Mouse (Mus musculus) cerebellum, postnatal 25 days (tissue): Measurements from ENCODE around the gene Madd.
A peak's percentile ranks its signal among the peaks of the same experiment; 100 is the strongest.

Experiments used
- DNase-seq, 2 experiments: peaks; one replicate each; pipeline ENCODE4 v3.0.0; 2021; ENCODE audit warnings: mixed read lengths in 2 of 2

Madd gene

GRCm38 (mm10) chr2:91183711-91184405 lies at the start of gene Madd:
Gene Madd, minus strand, starts transcription at chr2:91183837.
- no peak for DNase-seq

GRCm38 (mm10) chr2:91229735-91230134 lies 46.1 kb upstream of the Madd start:
- no peak for DNase-seq

- peak in 1 of 2 experiments; percentile 15 for DNase-seq
Observed at GRCm38 (mm10) chr2:91223614-91224013, 40.0 kb upstream of the Madd start.

DNA sequence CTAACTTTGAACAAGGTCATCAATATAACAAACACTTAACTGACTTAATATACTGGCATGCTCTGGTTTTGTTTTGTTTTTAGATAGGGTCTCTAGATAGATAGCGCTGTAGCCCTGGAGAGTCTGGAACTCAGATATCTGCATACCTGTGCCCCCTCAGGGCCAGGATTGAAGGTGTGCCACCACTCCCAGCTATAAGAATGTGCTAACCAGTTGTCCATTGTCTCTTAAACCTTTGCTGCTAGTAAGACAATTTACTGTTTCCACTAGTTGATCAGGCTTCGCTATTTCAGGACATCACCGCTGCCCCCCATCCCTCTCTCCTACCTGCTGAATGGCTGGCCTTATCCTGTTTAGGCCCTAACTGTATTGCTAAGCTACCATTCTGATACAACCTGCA lies 36.9 kb upstream of the Madd start:
- no peak for DNase-seq

DNA sequence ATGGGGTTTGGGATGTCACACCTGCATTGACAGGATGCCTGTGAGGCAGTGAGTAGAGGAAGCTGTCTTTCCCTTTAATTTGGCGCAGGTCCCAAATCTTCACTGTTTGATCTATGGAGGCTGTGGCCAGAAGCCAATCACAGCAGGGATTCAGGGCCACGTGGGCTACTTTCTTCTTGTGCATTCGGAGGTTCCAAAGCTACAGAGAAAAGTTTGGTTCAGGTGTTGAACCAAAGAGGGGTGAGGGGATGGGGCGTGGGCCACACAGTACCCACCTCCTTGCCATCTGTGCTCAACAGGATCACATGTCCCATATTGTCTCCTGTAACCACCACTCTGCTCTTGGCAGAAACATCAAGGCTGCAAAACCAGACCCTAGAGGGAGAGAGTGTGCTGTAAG lies 33.4 kb upstream of the Madd start:
- peak; percentile 49 to 66 for DNase-seq

- DNase-seq, result no peak
Observed at GRCm38 (mm10) chr2:91213311-91213710, 29.7 kb upstream of the Madd start.

GRCm38 (mm10) chr2:91206254-91206775 lies 22.7 kb upstream of the Madd start:
- no peak for DNase-seq

GRCm38 (mm10) chr2:91202972-91203656 lies 19.5 kb upstream of the Madd start:
- no peak for DNase-seq

DNA sequence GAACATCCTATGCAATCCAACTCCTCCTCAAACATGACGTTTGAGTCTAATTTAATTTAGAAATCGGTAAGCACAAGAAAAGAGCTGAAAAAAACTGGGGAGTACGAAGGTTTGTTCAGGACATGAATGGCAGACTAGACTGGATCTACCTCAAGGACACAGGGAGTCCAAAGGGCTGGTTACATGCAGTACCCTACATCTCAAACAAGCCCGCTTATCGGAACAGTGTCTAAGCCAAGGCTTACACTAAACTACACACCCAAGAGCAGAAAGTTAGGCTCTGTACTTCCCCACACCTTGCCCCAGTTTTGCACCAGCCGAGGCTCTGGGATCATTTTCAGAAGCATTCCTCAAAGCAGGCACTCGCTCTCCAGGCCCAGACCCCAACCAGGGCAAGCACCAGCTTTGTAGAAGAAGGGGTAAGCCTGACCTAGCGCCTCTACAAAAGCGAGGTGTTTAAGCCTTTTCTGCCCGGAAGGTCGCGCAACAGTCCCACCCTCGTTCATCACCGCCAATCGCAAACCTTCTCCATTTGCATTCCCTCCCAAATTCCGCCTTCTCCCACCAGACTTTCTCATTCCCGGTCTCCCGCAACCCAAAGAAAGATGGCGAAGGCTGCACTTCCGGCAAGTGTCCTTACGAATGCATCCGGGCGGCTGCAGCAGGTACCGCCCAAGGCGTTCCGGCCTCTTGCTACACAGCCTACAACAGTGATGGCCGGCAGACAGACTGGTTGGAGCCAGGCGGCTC lies 18.8 kb upstream of the Madd start, which contains the start of the genes Nr1h3 and Acp2:
Gene Nr1h3 (minus strand): TSS at position 613 of the 750 bp plus-strand sequence.
Gene Acp2 (plus strand): TSS at position 664 of the 750 bp plus-strand sequence.
- peak; percentile 95 to 98 for DNase-seq

- no peak for DNase-seq
Observed at GRCm38 (mm10) chr2:91198888-91199287, 15.3 kb upstream of the Madd start.

- no peak for DNase-seq
Observed at GRCm38 (mm10) chr2:91196577-91197001, 13.0 kb upstream of the Madd start.

DNA sequence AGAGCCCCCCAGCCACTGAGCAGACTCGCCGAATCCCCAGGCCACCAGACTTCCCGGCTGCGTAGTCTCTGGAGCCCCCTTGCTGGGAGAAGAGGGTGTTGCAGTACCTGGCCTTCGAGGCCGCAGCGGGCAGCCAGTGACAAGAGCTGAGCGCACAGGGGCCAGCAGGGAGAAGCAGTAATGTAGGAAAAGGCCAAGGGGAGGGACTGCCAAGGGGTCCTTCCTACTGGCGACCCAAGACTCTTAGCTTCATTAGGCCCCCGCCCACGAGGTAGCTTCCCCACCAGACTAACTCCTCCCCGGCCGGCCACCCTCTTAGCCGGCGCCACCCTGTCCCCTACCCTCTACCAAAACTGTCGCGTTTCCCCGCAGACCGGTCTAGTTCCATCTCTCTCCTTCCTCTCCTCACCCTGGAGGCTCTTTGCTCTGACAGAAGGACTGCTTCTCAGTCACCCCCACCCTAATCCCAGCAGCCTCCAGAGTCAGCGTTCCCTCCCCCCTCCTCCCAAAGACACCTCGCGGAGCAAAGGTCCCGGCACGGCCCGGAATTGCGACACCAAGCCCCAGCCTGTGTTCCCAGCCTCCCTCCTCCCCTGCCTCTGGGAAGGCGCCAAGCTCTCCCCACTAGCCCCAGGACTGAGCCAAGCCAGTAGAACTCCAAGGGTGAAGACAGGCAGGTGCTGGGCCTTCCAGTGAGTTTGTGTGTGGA lies 11.1 kb upstream of the Madd start:
- peak; percentile 66 to 74 for DNase-seq

- no peak for DNase-seq
Observed at GRCm38 (mm10) chr2:91190501-91190900, 6.9 kb upstream of the Madd start.

- no peak for DNase-seq
Observed at GRCm38 (mm10) chr2:91187431-91187830, 3.8 kb upstream of the Madd start.

DNA sequence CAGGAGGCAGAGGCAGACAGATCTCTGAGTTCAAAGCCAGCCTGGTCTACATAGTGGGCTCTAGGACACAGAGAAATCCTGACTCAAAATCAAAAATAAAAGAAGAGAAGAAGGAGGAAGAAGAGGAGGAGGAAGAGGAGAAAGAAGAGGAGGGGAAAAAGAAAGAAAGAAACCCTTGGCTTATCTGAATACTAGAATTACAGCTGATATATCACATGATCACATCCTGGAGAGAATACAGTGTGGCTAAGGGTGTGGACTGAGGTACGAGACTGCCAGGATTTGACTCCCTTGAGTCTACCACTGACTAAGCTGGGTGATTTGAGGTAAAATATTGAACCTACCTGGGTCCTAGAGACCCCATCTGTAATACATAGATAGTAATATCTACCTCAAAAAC lies 2.6 kb upstream of the Madd start:
- DNase-seq, result no peak

DNA sequence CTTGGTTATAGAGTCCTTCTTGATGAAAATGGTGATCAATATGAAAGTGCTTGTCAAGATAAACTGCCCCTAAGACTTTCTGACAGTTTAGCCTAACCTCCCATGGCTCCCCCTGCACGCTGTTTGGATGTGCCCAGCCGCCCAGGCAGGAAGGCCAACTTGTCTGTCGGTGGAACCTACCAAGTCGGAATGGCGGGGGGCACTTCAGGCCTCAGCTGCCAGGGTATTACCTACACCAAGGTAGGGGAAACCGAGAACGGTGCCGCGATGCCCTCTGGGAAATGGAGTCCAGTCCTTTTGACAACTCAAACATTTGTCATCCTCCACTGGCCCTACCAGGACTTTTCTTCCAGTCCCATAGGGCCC lies 506 bp downstream of the Madd start:
- peak; percentile 98 to 99 for DNase-seq

DNA sequence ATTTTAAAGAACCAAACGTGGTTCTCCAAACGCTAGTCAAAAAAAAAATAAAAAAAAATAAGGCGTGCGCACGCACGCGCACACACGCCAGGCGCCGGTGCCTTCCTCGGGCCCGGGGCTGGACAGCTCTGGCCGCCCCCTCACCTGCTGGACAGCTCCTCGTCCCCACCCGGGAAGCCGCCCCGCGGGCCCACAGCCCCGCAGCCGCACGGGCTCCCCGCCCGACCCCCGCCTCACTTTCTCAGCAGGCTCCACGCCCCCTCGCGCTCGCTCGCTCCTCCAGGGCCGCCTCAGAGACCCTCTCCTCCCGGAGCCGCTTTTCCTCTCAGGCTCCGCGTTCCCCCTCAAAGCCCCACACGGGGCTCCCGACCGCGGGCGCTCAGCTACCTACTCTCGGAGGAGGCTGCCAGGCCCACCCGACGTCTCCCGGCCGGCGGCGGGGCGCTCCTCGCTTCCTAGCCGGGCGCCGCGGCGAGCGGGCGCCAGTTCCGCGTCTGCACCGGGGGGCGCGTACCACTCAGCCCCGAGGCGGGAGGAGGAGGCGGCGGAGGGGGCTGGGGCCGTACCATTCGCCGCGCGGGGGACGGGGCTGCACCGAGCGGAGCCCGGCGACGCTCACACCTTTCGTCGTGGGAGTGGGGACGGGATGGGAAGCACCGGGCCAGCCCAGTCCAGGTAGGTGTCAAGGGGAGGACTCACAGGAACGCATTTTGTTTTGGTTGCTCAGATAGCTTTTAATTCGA lies 1.1 kb downstream of the Madd start:
- peak; percentile 94 to 97 for DNase-seq

GRCm38 (mm10) chr2:91182016-91182404 lies 1.6 kb downstream of the Madd start:
- peak; percentile 71 to 72 for DNase-seq

GRCm38 (mm10) chr2:91180706-91181105 lies 2.9 kb downstream of the Madd start:
- peak; percentile 52 to 74 for DNase-seq

- DNase-seq, result no peak
Observed at GRCm38 (mm10) chr2:91179825-91180224, 3.8 kb downstream of the Madd start.

- peak in 1 of 2 experiments; percentile 24 for DNase-seq
Observed at GRCm38 (mm10) chr2:91176234-91176633, 7.4 kb downstream of the Madd start.

GRCm38 (mm10) chr2:91175490-91175889 lies 8.1 kb downstream of the Madd start:
- no peak for DNase-seq
